Mouse (Mus musculus): ENCODE results near the gene Prkch. TPM values are rescaled to one million over a fixed set of nuclear protein-coding genes. Genes with fewer than 3 reads are reported as not detected.

The Prkch gene
- polyA plus RNA-seq, 1 experiment, result 1.6 TPM

GRCm38 (mm10) chr12:73632671-73633244 is 48.2 kb downstream of the Prkch start:
- Histone ChIP-seq H3K4me3 (ENCODE audit: control insufficient read depth, low read depth, low read length) (no peak overlapping the region), H3K36me3 (ENCODE audit: control insufficient read depth, insufficient read depth, low read length) (no peaks in the 10 kb centered on the region), H3K27me3 (ENCODE audit: control insufficient read depth, insufficient read depth, low read length) (no peaks in the 10 kb centered on the region), H3K27ac (ENCODE audit: control insufficient read depth, insufficient read depth, low read depth, low read length) (no peak overlapping the region), H3K4me1 (ENCODE audit: control insufficient read depth, insufficient read depth, low read length) (no peaks in the 10 kb centered on the region)
- TF ChIP-seq POLR2A (IDR thresholded peaks at IDR 0.05; ENCODE audit: control insufficient read depth, low read depth, low read length) (no peak), CTCF (IDR thresholded peaks at IDR 0.05; ENCODE audit: control insufficient read depth, insufficient read depth, insufficient replicate concordance, low read depth, low read length) (no peak)

DNA sequence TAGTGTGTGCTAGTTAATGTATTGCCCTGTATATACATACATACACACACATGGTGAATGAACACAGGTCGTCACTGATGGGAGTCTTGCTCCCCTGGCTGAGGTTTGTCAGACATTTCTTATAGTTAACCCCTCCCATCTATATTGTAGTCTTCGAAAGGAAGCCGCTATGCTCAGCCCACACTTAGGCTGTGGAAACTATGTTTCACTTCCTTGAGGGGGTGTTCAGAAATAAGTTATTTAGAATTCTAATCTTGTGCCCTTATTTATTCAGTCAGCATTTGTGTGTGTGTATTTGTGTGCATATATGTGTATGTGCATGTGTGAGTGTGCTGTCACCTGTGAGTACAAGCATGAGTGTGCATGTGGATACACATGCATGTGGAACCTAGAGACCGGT is 49.1 kb downstream of the Prkch start:
- Histone ChIP-seq H3K27ac (ENCODE audit: control insufficient read depth, insufficient read depth, low read depth, low read length) (no peak overlapping the region), H3K27me3 (ENCODE audit: control insufficient read depth, insufficient read depth, low read length) (no peaks in the 10 kb centered on the region), H3K4me3 (ENCODE audit: control insufficient read depth, low read depth, low read length) (no peak overlapping the region), H3K4me1 (ENCODE audit: control insufficient read depth, insufficient read depth, low read length) (no peaks in the 10 kb centered on the region), H3K36me3 (ENCODE audit: control insufficient read depth, insufficient read depth, low read length) (no peaks in the 10 kb centered on the region)
- no peak for TF ChIP-seq POLR2A (IDR thresholded peaks at IDR 0.05; ENCODE audit: control insufficient read depth, low read depth, low read length)
- TF ChIP-seq CTCF (IDR thresholded peaks at IDR 0.05; ENCODE audit: control insufficient read depth, insufficient read depth, insufficient replicate concordance, low read depth, low read length), result no peak

- Histone ChIP-seq H3K4me3 (ENCODE audit: control insufficient read depth, low read depth, low read length) (no peak overlapping the region), H3K36me3 (ENCODE audit: control insufficient read depth, insufficient read depth, low read length) (no peaks in the 10 kb centered on the region), H3K27me3 (ENCODE audit: control insufficient read depth, insufficient read depth, low read length) (no peaks in the 10 kb centered on the region), H3K4me1 (ENCODE audit: control insufficient read depth, insufficient read depth, low read length) (no peaks in the 10 kb centered on the region), H3K27ac (ENCODE audit: control insufficient read depth, insufficient read depth, low read depth, low read length) (no peak overlapping the region)
- TF ChIP-seq POLR2A (IDR thresholded peaks at IDR 0.05; ENCODE audit: control insufficient read depth, low read depth, low read length) (no peak), CTCF (IDR thresholded peaks at IDR 0.05; ENCODE audit: control insufficient read depth, insufficient read depth, insufficient replicate concordance, low read depth, low read length) (no peak)
These were observed 55.0 kb downstream of the Prkch start for GRCm38 (mm10) chr12:73639571-73639970.

DNA sequence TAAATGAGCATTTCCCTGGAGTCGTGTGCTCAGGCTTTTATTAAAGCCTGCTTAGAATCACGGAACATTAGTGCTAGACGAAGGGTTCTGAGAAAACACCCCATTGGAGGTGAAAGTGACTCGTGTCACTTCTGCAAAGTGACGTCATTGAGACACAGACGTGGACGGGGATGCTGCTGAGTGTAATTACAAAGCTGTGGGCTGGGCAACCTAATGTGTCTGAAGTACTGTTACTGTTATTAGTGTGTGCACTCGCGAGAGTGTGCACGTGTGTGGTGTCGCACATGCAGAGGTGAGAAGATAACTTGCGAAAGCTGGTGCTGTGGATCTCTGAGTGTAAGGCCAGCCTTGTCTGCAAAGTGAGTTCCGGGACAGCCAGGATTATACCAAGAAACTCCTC is 56.6 kb downstream of the Prkch start:
- no peak overlapping the region for H3K4me3 ChIP-seq (ENCODE audit: control insufficient read depth, low read depth, low read length)
- H3K36me3 ChIP-seq (ENCODE audit: control insufficient read depth, insufficient read depth, low read length), result no peaks in the 10 kb centered on the region
- no peaks in the 10 kb centered on the region for H3K4me1 ChIP-seq (ENCODE audit: control insufficient read depth, insufficient read depth, low read length)
- no peaks in the 10 kb centered on the region for H3K27me3 ChIP-seq (ENCODE audit: control insufficient read depth, insufficient read depth, low read length)
- TF ChIP-seq POLR2A (IDR thresholded peaks at IDR 0.05; ENCODE audit: control insufficient read depth, low read depth, low read length) (no peak), CTCF (IDR thresholded peaks at IDR 0.05; ENCODE audit: control insufficient read depth, insufficient read depth, insufficient replicate concordance, low read depth, low read length) (no peak)
- H3K27ac ChIP-seq (ENCODE audit: control insufficient read depth, insufficient read depth, low read depth, low read length), result no peak overlapping the region

DNA sequence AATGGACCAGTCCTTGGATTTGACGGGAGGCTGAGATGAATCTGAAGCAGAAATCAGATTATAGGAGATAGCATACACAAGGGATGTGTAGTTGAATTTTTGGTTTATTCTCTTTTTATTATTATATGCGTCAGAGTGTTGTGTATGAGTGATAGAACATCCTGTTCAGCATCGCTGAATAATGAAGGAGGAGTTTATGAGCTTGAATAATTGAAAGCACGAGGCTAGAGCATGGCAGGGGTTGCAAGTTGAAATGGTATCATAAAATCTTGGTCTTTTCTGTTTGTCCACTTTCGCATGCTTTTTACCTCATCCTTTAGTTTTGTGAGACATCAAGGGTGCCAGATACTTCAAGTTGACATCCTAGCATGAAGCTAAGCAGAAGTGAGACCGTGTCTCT is 60.6 kb downstream of the Prkch start:
- H3K27ac ChIP-seq (ENCODE audit: control insufficient read depth, insufficient read depth, low read depth, low read length), result no peak overlapping the region
- H3K27me3 ChIP-seq (ENCODE audit: control insufficient read depth, insufficient read depth, low read length), result no peaks in the 10 kb centered on the region
- H3K4me3 ChIP-seq (ENCODE audit: control insufficient read depth, low read depth, low read length), result no peak overlapping the region
- TF ChIP-seq CTCF (IDR thresholded peaks at IDR 0.05; ENCODE audit: control insufficient read depth, insufficient read depth, insufficient replicate concordance, low read depth, low read length) (no peak), POLR2A (IDR thresholded peaks at IDR 0.05; ENCODE audit: control insufficient read depth, low read depth, low read length) (no peak)
- H3K4me1 ChIP-seq (ENCODE audit: control insufficient read depth, insufficient read depth, low read length), result no peaks in the 10 kb centered on the region
- no peaks in the 10 kb centered on the region for H3K36me3 ChIP-seq (ENCODE audit: control insufficient read depth, insufficient read depth, low read length)

- Histone ChIP-seq H3K27ac (ENCODE audit: control insufficient read depth, insufficient read depth, low read depth, low read length) (no peak overlapping the region), H3K4me1 (ENCODE audit: control insufficient read depth, insufficient read depth, low read length) (no peaks in the 10 kb centered on the region), H3K36me3 (ENCODE audit: control insufficient read depth, insufficient read depth, low read length) (no peaks in the 10 kb centered on the region), H3K27me3 (ENCODE audit: control insufficient read depth, insufficient read depth, low read length) (no peaks in the 10 kb centered on the region), H3K4me3 (ENCODE audit: control insufficient read depth, low read depth, low read length) (no peak overlapping the region)
- TF ChIP-seq CTCF (IDR thresholded peaks at IDR 0.05; ENCODE audit: control insufficient read depth, insufficient read depth, insufficient replicate concordance, low read depth, low read length), result no peak
- no peak for TF ChIP-seq POLR2A (IDR thresholded peaks at IDR 0.05; ENCODE audit: control insufficient read depth, low read depth, low read length)
These were observed 63.1 kb downstream of the Prkch start for GRCm38 (mm10) chr12:73647686-73648085.

DNA sequence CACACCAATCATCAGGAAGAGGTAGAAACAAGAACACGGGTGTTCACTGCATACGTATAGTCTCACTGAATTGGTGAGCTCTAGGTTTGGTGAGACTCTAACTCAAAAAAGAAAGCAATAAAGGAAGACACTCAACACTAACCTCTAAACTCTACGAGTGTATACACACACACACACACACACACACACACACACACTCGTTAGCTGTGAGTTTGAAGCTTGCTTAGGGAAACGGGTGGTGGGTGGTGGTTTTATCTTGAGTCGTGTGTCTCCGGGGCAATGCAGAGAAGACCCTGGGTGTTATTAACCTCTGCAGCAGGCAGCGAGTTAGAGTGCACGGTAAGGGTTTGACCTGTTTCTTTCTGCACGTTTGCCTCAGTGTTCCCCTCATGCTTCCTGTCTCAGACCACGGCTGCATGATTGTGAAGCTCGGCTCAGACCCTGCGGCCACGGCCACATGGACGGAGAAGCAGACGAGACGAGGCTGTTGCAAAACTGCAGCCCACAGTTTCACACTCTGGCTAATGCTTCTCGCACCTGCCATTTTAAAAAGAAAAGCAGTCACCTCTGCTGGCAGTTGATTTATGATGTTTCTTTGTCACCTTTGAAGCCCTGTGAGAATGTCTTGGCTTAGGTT is 72.1 kb downstream of the Prkch start:
- Histone ChIP-seq H3K36me3 (ENCODE audit: control insufficient read depth, insufficient read depth, low read length) (no peaks in the 10 kb centered on the region), H3K4me3 (ENCODE audit: control insufficient read depth, low read depth, low read length) (no peak overlapping the region), H3K27me3 (ENCODE audit: control insufficient read depth, insufficient read depth, low read length) (no peaks in the 10 kb centered on the region), H3K27ac (ENCODE audit: control insufficient read depth, insufficient read depth, low read depth, low read length) (no peak overlapping the region), H3K4me1 (ENCODE audit: control insufficient read depth, insufficient read depth, low read length) (no peaks in the 10 kb centered on the region)
- TF ChIP-seq CTCF (IDR thresholded peaks at IDR 0.05; ENCODE audit: control insufficient read depth, insufficient read depth, insufficient replicate concordance, low read depth, low read length) (no peak), POLR2A (IDR thresholded peaks at IDR 0.05; ENCODE audit: control insufficient read depth, low read depth, low read length) (no peak)
